Mouse (Mus musculus) cerebellum, adult 2 months (tissue): Measurements from ENCODE around the gene Arih1.

ENCODE experiments used
- CTCF ChIP-seq: fragments of 200-500 bp; IDR thresholded peaks from 2 replicates; pipeline ENCODE4 v1.5.1; 2011; ENCODE audit warnings: low read depth, mild to moderate bottlenecking, control low read depth, low read length, moderate library complexity, borderline replicate concordance; ENCODE audit not compliant: insufficient read depth
- POLR2A ChIP-seq: fragments of 200-500 bp; IDR thresholded peaks from 2 replicates; pipeline ENCODE4 v1.6.1; 2011; ENCODE audit warnings: low read length, control low read depth, borderline replicate concordance; ENCODE audit not compliant: insufficient read depth

GRCm38 (mm10) chr9:59486549-59487065 lies at the start of gene Arih1:
- TF ChIP-seq CTCF (no peak), POLR2A (peak; percentile 97)
